Mouse (Mus musculus) E14TG2a.4 (cell line): ENCODE results near the gene 4933417A18Rik.

Experiments
- CTCF ChIP-seq: conservative IDR thresholded peaks from 2 replicates; pipeline ENCODE4 v1.5.1; 2014; ENCODE audit warnings: low read length
- NANOG ChIP-seq: IDR thresholded peaks from 2 replicates; pipeline ENCODE4 v1.6.1; 2014; ENCODE audit warnings: borderline replicate concordance, low read length, mixed read lengths
- POU5F1 ChIP-seq: IDR thresholded peaks from 2 replicates; pipeline ENCODE4 v1.6.1; 2014; ENCODE audit warnings: low read length, borderline replicate concordance

DNA sequence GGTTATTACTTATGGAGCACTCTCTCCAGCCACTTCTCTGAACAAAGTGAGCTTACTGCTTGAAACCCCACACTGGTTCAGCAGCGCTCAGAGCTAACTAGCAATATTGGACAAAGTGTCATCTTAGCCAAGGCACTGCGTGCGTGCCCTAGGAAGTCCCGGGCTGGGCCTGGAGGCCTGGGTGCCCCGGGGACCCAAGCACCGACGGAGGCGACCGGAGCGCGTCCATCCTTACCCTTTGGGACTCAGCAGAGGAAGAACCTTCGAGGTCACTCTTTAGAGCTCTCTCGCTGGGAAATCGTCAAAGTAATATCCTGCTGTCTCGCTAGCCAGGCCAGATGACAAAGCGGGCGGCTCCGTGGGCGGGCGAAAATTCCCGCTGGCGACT, 69.4 kb downstream of the 4933417A18Rik start:
- TF ChIP-seq CTCF (no peak), POU5F1 (no peak), NANOG (no peak)
